Mouse (Mus musculus): ENCODE measurements at regions not wholly inside any gene's neighbourhood (a gene's known extent, or its start where the extent isn't known, plus 50 kb on each side); places are given as distances from the start of the nearest gene placed in this dataset.

DNA sequence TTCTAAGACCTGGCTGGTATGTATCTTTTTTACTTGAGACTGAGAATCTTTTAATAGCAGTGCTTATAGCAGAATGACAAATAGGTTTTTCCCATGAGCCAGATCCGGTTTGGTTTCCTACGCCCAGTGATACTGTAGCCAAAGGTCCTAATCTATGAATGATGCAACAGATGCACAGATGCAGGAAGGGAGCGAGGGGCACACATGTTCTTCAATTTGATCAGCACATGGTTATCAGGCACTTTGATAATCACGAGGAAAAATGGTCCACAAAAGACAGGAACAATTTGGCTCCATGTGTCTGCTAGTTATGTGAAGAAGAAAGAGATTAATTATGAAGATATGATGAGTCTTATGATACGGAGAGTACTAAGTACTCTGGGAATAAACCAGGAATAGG, 160.3 kb downstream of the Tmx1 start:
- TF ChIP-seq CTCF (IDR thresholded peaks at IDR 0.05), result no peak
- peak; percentile 44; the same call in 1 of the 2 replicates for TF ChIP-seq EP300 (IDR thresholded peaks at IDR 0.05)
